Mouse (Mus musculus): ENCODE data around the gene Tgm1.

- TF ChIP-seq CTCF (IDR thresholded peaks at IDR 0.05; ENCODE audit: low read depth) = no peak
- TF ChIP-seq EP300 (optimal IDR thresholded peaks at IDR 0.05) = no peak
These were observed 9.7 kb upstream of the Tgm1 start for GRCm38 (mm10) chr14:55723433-55723832.
